Mouse (Mus musculus): Measurements from ENCODE around the gene A730071L15Rik.

Gene A730071L15Rik

GRCm38 (mm10) chr11:6199410-6200086, at the start of gene A730071L15Rik:
Gene A730071L15Rik, plus strand, starts transcription at chr11:6200029.
- no peak for DNase-seq (ENCODE audit: low spot score)

DNA sequence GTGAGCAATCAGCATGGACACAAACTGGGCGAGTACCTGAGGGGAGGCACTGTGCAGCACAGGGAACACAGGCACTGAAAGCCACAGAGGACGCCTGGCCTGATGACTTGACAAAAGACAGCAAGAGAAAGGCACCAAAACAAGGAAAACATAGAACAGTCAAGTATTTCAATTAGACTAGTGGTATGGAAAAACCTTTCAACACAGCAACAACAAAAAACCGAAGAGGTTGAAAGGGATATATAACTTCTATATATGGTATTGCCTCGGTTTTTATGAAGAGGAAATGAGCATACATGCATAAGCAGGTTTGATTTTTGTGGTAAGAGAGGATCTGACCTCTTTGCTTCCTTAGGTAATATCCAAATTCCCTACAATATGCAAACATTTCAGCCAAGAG, 47.0 kb upstream of the A730071L15Rik start:
- no peak for DNase-seq (ENCODE audit: low spot score)

GRCm38 (mm10) chr11:6154211-6154701, 45.6 kb upstream of the A730071L15Rik start:
- DNase-seq (ENCODE audit: low spot score): no peak

GRCm38 (mm10) chr11:6156651-6157050, 43.2 kb upstream of the A730071L15Rik start:
- no peak for DNase-seq (ENCODE audit: low spot score)

- no peak for DNase-seq (ENCODE audit: low spot score)
Measured at GRCm38 (mm10) chr11:6157119-6157518, 42.7 kb upstream of the A730071L15Rik start.

DNA sequence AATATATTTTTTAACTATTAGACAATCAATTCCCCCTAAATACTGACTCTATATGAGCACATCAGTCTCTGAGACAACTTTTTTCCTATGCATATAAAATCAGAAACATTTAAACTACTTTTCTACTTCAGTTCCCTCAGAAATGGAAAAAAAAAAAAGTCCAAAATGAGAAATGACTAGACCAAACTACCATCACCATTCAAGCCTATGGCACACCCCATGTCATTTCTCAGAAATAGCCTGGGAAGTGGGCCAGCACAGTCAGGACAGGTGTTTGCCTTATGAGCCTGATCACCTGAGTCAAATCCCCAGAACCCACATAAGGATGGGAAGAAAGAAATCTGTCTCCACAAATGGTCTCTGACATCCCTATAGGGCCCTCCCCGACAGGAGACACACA, 41.3 kb upstream of the A730071L15Rik start:
- no peak for DNase-seq (ENCODE audit: low spot score)

DNA sequence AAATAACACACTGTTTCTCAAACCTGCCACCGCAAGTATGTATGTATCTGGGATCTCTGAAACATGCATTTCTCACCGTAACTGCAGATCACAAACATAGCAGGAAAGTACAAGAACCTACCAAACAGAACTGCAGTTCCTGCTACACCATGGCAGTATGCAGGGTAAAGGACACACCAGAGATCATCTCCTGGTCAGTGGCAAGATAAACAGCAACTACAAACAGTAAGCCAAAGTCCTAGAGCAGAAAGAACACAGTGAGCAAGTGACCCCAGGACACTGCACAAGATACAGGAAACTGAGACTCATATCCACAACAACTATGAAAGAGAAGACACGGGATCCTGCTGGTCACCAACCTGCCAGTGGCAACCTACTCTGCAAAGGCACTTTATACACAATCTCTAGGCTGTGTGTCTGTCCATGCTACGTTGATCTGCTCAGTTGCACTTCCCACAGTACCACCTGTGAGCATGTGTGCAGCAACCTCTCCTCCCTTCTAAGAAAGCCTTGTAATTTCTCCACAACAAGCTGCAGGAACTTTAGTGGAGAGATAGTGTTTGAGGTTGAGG, 40.0 kb upstream of the A730071L15Rik start:
- no peak for DNase-seq (ENCODE audit: low spot score)

GRCm38 (mm10) chr11:6160663-6161271, 39.1 kb upstream of the A730071L15Rik start:
- no peak for DNase-seq (ENCODE audit: low spot score)

GRCm38 (mm10) chr11:6161549-6161948, 38.3 kb upstream of the A730071L15Rik start:
- no peak for DNase-seq (ENCODE audit: low spot score)

DNA sequence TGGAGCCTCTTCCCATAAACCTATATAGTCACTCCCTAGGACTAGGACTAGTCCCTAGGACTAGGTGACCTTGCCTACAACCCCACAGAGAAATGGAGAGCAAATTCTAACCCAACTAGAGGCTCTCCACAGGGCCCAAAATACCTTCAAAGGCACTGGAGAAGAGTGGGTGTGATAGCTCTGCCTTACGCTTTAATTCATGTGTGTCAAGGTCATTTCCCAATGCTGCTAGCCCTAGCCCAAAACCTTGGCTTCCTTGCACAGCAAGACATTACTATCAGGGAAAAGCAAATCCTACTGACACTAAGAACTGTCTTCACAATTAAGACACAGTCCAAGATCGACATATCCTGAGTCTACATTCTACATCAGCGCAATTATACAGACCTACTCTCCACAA, 36.8 kb upstream of the A730071L15Rik start:
- no peak for DNase-seq (ENCODE audit: low spot score)

DNA sequence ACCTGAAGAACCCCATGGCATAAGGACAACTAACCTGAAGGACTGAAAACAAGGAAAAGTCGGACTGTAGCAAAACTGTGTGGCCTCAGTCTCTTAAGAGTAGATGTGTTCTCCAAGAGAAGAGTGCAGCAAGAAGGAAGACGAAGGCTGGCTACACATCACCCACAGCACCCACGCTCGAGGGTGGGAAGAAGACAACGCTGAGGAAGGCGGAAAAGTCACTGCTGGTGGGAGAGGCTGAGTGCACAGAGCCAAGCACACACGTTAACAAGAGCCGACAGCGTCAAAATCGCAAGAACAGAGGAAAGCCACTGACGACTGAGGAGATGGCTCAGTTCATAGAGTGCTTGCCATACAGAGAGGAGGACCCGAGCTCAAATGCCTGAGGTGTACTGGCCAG, 36.1 kb upstream of the A730071L15Rik start:
- no peak for DNase-seq (ENCODE audit: low spot score)

DNA sequence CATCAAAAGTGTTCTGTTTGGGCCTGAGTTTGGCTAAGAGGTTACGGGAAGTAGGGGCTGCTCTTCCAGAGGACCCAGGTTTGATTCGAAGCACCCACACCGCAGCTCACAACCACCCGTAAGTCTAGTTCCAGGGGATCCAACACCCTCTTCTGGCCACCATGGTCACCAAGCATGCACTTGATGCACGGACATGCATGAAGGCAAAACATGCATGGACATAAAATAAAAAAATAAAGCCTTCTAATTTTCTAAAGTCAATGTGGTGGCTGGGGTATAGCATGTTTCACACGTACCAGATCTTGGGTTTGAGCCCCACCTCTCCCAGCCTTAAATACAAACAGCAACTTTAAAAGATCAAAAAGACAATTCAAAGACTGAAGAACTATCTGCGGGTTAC, 35.0 kb upstream of the A730071L15Rik start:
- no peak for DNase-seq (ENCODE audit: low spot score)

DNA sequence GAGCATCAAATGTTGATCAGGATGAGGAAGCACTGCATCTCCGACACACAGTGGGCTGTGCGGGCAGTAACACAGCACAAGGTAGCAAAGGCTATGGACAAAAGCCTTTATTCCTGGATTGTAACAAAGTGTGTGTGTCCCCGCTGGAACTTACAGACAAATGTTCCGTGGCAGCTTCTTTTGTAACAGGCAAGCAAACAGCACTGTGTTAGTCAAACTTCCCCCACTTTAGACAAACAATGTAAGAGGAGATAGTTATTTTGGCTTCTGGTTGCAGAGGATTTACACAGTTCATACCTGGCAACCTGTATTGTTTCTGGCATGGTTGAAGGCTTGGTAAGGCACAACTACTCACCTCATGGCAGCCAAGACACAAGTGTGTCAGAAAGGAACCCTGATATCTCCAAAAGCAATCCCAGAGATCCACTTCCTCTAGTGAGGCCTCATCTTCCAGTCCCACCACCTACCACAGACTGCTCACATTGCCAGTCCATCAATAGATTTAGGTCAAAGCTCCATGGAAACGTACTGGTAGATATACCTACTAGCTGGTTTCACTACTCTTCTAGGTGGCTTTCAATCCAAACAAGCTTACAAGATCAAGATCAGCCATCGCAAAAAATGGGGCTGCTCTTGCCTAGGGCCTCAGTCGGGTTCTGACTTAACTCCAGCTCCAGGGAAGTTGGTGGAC, 34.3 kb upstream of the A730071L15Rik start:
- no peak for DNase-seq (ENCODE audit: low spot score)

- DNase-seq (ENCODE audit: low spot score): no peak
Measured at GRCm38 (mm10) chr11:6166351-6166750, 33.5 kb upstream of the A730071L15Rik start.

DNA sequence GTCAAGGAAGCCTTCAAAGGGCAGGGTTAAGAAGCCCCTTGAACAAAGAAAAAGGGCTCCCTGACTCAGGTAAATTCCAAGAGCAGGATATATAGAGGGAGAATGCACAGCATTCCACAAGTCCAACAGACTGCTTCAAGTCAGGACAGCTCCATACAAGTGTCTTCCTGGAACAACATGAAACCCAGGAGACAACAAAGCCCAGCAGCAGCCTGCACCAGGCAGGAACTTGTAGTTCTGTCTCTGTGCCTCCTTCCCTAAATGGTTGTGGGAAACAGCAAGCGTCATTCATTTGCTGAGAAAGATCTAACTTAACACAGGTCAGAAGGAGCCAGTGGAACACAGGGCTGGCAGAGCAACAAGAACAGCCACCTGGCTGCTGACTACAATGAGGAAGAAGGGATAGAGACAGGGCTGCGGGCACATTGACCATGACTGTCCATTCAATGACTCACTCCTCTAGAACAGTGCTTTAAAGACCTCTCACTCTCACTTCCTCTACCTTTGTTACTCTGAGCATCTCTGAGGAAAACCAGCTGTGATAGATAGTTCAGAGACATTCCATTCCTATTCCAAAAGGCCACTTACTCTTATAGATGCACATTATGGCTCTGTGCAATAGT, 30.7 kb upstream of the A730071L15Rik start:
- DNase-seq (ENCODE audit: low spot score): no peak

GRCm38 (mm10) chr11:6174719-6175118, 25.1 kb upstream of the A730071L15Rik start:
- DNase-seq (ENCODE audit: low spot score): no peak

DNA sequence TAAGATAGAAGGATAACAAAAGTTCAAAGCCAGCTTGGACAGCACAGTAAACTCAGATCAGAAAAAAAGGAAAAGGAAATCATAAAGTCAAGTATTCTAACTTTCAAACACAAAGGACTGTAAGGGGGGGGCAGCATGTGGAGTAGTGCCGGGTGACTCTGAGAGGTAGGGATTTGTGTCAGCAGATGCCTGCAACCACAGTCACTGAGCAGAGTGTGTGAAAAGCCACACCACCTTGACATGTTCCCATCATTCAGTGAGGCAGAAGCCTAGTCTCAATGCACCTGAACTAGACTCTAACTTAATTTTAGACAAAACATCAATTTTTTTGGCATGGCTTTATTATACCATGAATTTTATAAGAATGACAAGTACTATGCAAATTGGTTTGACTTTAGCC, 24.3 kb upstream of the A730071L15Rik start:
- DNase-seq (ENCODE audit: low spot score): no peak

GRCm38 (mm10) chr11:6177781-6178420, 21.9 kb upstream of the A730071L15Rik start:
- no peak for DNase-seq (ENCODE audit: low spot score)

DNA sequence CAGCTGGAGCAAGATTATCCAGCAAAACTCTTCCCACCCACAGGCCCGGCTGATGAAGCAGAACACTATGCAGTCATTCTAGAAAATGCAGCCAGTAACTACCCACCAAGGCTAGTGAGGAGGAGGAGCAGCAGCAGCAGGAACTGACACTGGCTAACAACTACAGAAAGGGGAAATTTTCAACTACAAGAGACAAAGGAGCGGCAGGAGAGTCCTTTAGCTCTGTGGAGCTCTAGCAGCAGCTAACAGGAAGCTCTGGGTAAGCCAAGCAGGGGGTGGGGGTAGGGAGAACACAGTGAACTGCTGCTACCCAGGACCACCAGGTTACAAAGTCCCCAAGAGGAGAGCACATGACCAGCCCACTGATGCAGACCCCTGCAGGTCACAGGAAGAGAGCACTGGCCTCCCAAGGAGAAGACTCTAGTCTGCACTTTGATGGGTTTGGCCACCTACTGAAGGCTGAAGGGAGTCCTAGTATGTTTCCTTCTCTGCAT, 21.1 kb upstream of the A730071L15Rik start:
- DNase-seq (ENCODE audit: low spot score): no peak

- no peak for DNase-seq (ENCODE audit: low spot score)
Measured at GRCm38 (mm10) chr11:6179194-6179593, 20.6 kb upstream of the A730071L15Rik start.

GRCm38 (mm10) chr11:6180811-6181399, 18.9 kb upstream of the A730071L15Rik start:
- DNase-seq (ENCODE audit: low spot score): no peak
